Mouse (Mus musculus) lung, postnatal 0 days (tissue): ENCODE data around the gene Ptpn3. TPM values are rescaled to one million over a fixed set of nuclear protein-coding genes. Genes with fewer than 3 reads are reported as not detected.

Experiments used
- ATAC-seq: fragments of 200-750 bp; cut with Nextera tagmentation; 2 replicates; pipeline ENCODE4 v1.8.0; 2017; ENCODE audit warnings: moderate library complexity
- DNase-seq: peaks from one replicate; pipeline ENCODE4 v3.0.0-alpha.2; 2016; ENCODE audit warnings: low spot score
- H3K27ac ChIP-seq: fragments of 300-500 bp; sonication (generic); 2 replicates; pipeline ENCODE4 v1.5.1; 2014; ENCODE audit warnings: antibody characterized with exemption, mild to moderate bottlenecking, low read length, mixed read lengths
- H3K27me3 ChIP-seq: fragments of 300-500 bp; sonication (generic); replicated peaks from 2 replicates; pipeline ENCODE4 v1.6.1; 2014; ENCODE audit warnings: low read length, mixed read lengths; ENCODE audit not compliant: insufficient read depth
- H3K36me3 ChIP-seq: fragments of 300-500 bp; sonication (generic); 2 replicates; pipeline ENCODE4 v1.6.1; 2014; ENCODE audit warnings: low read length, mixed read lengths; ENCODE audit not compliant: insufficient read depth
- H3K4me1 ChIP-seq: fragments of 300-500 bp; sonication (generic); 2 replicates; pipeline ENCODE4 v1.6.1; 2014; ENCODE audit warnings: antibody characterized with exemption, low read depth, low read length, mixed read lengths; ENCODE audit not compliant: insufficient read depth
- H3K4me2 ChIP-seq: fragments of 300-500 bp; sonication (generic); replicated peaks from 2 replicates; pipeline ENCODE4 v1.6.1; 2014; ENCODE audit warnings: low read depth, mild to moderate bottlenecking, low read length, moderate library complexity, mixed read lengths
- H3K4me3 ChIP-seq: fragments of 300-500 bp; sonication (generic); 2 replicates; pipeline ENCODE4 v1.5.1; 2014; ENCODE audit warnings: low read depth, low read length
- H3K9ac ChIP-seq: fragments of 300-500 bp; sonication (generic); replicated peaks from 2 replicates; pipeline ENCODE4 v1.6.1; 2014; ENCODE audit warnings: low read depth, mild to moderate bottlenecking
- H3K9me3 ChIP-seq: fragments of 300-500 bp; sonication (generic); 2 replicates; pipeline ENCODE4 v1.6.1; 2016; ENCODE audit warnings: low read length, mixed read lengths
- CTCF ChIP-seq: IDR thresholded peaks from 2 replicates; pipeline ENCODE4 v1.5.1; 2016; ENCODE audit warnings: antibody characterized with exemption, mild to moderate bottlenecking
- EP300 ChIP-seq: IDR thresholded peaks from 2 replicates; pipeline ENCODE4 v1.6.1; 2016; ENCODE audit warnings: antibody characterized with exemption, mild to moderate bottlenecking, control low read depth
- WGBS: fragments of 180-500 bp; shearing (Covaris S2); extraction: QIAGEN DNeasy Blood & Tissue Kit; methylation state at CpG from one replicate; pipeline ENCODE4 v1.1.7; 2014; 5-methylcytosine and 5-hydroxymethylcytosine counted together
- polyA plus RNA-seq: library from polyadenylated mRNA; unstranded; fragments of >200 nt; fragmentation: Nextera tagmentation; extraction: Ambion mirVana; gene quantifications from 2 replicates; pipeline ENCODE4 v1.2.1, GENCODE M21; 2015

Gene Ptpn3
- polyA plus RNA-seq, 1 experiment from 2014 or later, result 4.7 TPM

- Histone ChIP-seq H3K4me2 (no peak overlapping the region), H3K27ac (no peak overlapping the region), H3K4me3 (no peak overlapping the region), H3K9ac (no peak overlapping the region), H3K27me3 (no peaks in the 10 kb centered on the region), H3K36me3 (no peaks in the 10 kb centered on the region), H3K4me1 (no peaks in the 10 kb centered on the region), H3K9me3 (no peaks in the 10 kb centered on the region)
- DNase-seq (no peak), ATAC-seq (no peak)
- no peak for TF ChIP-seq EP300
- no peak for TF ChIP-seq CTCF
- 58% methylated on average over 9 of the region's 9 CpGs for WGBS
Measured at GRCm38 (mm10) chr4:57164578-57165210, 136.9 kb downstream of the Ptpn3 start.

- Histone ChIP-seq H3K4me2 (no peak overlapping the region), H3K36me3 (no peaks in the 10 kb centered on the region), H3K4me1 (no peaks in the 10 kb centered on the region), H3K27ac (no peak overlapping the region), H3K9ac (no peak overlapping the region), H3K27me3 (no peaks in the 10 kb centered on the region), H3K9me3 (no peaks in the 10 kb centered on the region), H3K4me3 (no peak overlapping the region)
- DNase-seq (no peak), ATAC-seq (no peak)
- TF ChIP-seq CTCF, result no peak
- no peak for TF ChIP-seq EP300
- WGBS, result 39% methylated on average over 10 of the region's 10 CpGs
Measured at GRCm38 (mm10) chr4:57162789-57163722, 138.6 kb downstream of the Ptpn3 start.

- H3K36me3 ChIP-seq, result no peaks in the 10 kb centered on the region
- ATAC-seq (no peak), DNase-seq (no peak)
- no peak overlapping the region for H3K4me3 ChIP-seq
- no peak overlapping the region for H3K27ac ChIP-seq
- H3K4me1 ChIP-seq, result no peaks in the 10 kb centered on the region
- no peaks in the 10 kb centered on the region for H3K27me3 ChIP-seq
- no peak overlapping the region for H3K9ac ChIP-seq
- H3K9me3 ChIP-seq, result no peaks in the 10 kb centered on the region
- no peak overlapping the region for H3K4me2 ChIP-seq
- TF ChIP-seq EP300, result no peak
- TF ChIP-seq CTCF, result no peak
- WGBS, result 81% methylated on average over 7 of the region's 7 CpGs
Measured at GRCm38 (mm10) chr4:57160571-57160970, 141.1 kb downstream of the Ptpn3 start.

- Histone ChIP-seq H3K4me3 (no peak overlapping the region), H3K36me3 (no peaks in the 10 kb centered on the region), H3K4me2 (no peak overlapping the region), H3K4me1 (no peaks in the 10 kb centered on the region), H3K27me3 (no peaks in the 10 kb centered on the region), H3K9ac (no peak overlapping the region), H3K9me3 (no peaks in the 10 kb centered on the region), H3K27ac (peak overlapping the region; percentile 77)
- WGBS, result 44% methylated on average over 8 of the region's 8 CpGs
- ATAC-seq (peak; percentile 76), DNase-seq (peak; percentile 87)
- no peak for TF ChIP-seq CTCF
- TF ChIP-seq EP300, result 0 out of 2 replicates have a peak, but pooled peaks have one; percentile 7
Measured at GRCm38 (mm10) chr4:57156549-57157169, 145.0 kb downstream of the Ptpn3 start.

GRCm38 (mm10) chr4:57153838-57154237 is 147.8 kb downstream of the Ptpn3 start:
- peak; percentile 93 for DNase-seq
- H3K4me3 ChIP-seq, result no peak overlapping the region
- no peaks in the 10 kb centered on the region for H3K27me3 ChIP-seq
- peak; percentile 71; the same call in 1 of the 2 replicates for TF ChIP-seq EP300
- no peak for TF ChIP-seq CTCF
- no peaks in the 10 kb centered on the region for H3K4me1 ChIP-seq
- H3K9ac ChIP-seq, result 0 out of 2 replicates have a peak overlapping the region, but pooled peaks have one; percentile 19
- H3K36me3 ChIP-seq, result no peaks in the 10 kb centered on the region
- H3K27ac ChIP-seq, result peak overlapping the region; percentile 84
- H3K4me2 ChIP-seq, result peak overlapping the region; percentile 40
- ATAC-seq, result peak; percentile 94
- WGBS, result 35% methylated on average over 8 of the region's 8 CpGs
- H3K9me3 ChIP-seq, result no peaks in the 10 kb centered on the region
